Mouse (Mus musculus): ENCODE measurements around the gene Srp72. TPM values are rescaled to one million over a fixed set of nuclear protein-coding genes. Genes with fewer than 3 reads are reported as not detected.

Gene Srp72
- total RNA-seq, 2 experiments from 2014 or later = 149 to 166 TPM

GRCm38 (mm10) chr5:77038451-77038850, 64.0 kb downstream of the Srp72 start:
- DNase-seq (ENCODE audit: low spot score in 2 of 2) = no peak

GRCm38 (mm10) chr5:77039391-77039790, 64.9 kb downstream of the Srp72 start:
- DNase-seq (ENCODE audit: low spot score in 2 of 2) = no peak

GRCm38 (mm10) chr5:77044362-77044761, 69.9 kb downstream of the Srp72 start:
- no peak for DNase-seq (ENCODE audit: low spot score in 2 of 2)

Other genes with a start within 250 kb of the Srp72 start
- 10 to 100 TPM; 23.0 to 25.4 TPM for gene Aasdh, start 69.2 kb upstream of the Srp72 start, total RNA-seq (2021)
- 100 to 1,000 TPM; 227 to 231 TPM for gene Paics, start 23.4 kb upstream of the Srp72 start, total RNA-seq (2021)
- gene Ppat, start 23.1 kb upstream of the Srp72 start, total RNA-seq (2021) = 10 to 100 TPM; 41.2 to 43.4 TPM
- gene Arl9, start 29.4 kb downstream of the Srp72 start, total RNA-seq (2021) = not detected
- gene Thegl, start 41.3 kb downstream of the Srp72 start, total RNA-seq (2021) = under 1 TPM; 0.28 to 0.31 TPM
- 1 to 10 TPM; 4.8 to 7.2 TPM for gene Hopx, start 140.4 kb downstream of the Srp72 start, total RNA-seq (2021)
- under 1 TPM in 1 of 2 experiments, not detected in 1; 0.54 TPM for gene Spink2, start 236.8 kb downstream of the Srp72 start, total RNA-seq (2021)

Measured in adrenal gland, postnatal 4 days (tissue).